Mouse (Mus musculus): ENCODE measurements around the gene Tapbp.

Tapbp gene

DNA sequence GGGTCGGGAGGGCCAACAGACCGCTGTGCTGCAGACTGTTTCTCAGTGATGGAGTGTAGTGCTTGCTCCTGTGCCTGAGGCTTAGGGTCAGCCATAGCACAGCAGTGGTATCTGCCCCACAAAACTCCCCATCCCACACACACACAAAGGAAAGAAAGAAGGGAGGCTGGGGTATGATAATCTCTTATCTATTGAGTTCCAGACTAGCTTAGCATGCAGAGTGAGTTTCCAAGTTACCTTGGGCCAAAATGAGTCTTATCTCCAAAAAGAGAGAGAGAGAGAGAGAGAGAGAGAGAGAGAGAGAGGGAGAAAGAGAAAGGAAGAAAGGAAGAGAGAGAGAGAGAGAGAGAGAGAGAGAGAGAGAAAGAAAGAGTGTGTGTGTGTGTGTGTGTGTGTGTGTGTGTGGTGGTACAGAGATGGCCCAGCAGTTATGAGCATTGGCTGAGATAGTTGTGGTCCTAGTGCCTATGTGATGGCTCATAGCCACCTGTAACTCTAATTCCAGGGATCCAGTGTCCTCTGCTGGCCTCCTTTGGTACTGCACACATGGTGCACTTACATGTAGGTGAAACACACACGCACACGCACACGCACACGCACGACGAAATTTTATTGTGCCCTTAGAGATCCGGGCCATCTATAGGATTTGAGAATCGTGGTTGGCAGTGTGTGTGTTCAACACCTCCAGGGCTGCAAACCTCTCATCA, 9.0 kb downstream of the Tapbp start:
- peak; percentile 83 to 84 for DNase-seq

- DNase-seq, result no peak
Measured at GRCm38 (mm10) chr17:33925406-33926116, 9.9 kb downstream of the Tapbp start.

DNA sequence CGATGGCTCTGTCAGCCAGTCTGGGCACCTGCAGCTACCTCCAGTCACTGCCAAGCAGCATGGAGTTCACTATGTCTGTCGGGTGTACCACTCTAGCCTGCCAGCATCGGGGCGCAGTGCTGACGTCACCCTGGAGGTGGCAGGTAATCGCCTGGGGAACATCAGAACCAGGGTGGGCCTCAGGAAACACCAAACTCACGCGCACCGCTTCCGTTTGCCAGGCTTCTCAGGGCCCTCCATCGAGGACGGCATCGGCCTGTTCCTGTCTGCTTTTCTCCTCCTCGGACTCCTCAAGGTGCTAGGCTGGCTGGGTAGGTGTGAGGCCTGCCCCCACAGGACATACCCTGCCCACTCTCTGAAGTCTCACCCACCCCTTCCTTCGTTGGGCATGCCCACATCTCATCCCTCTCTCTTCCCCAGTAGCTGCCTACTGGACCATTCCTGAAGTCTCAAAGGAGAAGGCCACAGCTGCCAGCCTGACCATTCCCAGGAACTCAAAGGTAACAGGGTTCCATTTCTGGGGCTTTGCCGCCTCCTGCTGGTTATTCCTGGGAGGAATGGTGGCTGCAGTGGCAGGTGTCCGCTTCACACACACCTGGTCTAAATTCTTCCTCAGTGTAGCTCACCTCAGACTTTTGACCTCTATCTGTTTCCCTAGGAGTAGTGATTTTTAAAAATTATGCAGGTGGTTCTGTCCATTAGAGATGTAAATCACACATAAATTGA, 10.7 kb downstream of the Tapbp start:
- peak; percentile 35 to 44 for DNase-seq

DNA sequence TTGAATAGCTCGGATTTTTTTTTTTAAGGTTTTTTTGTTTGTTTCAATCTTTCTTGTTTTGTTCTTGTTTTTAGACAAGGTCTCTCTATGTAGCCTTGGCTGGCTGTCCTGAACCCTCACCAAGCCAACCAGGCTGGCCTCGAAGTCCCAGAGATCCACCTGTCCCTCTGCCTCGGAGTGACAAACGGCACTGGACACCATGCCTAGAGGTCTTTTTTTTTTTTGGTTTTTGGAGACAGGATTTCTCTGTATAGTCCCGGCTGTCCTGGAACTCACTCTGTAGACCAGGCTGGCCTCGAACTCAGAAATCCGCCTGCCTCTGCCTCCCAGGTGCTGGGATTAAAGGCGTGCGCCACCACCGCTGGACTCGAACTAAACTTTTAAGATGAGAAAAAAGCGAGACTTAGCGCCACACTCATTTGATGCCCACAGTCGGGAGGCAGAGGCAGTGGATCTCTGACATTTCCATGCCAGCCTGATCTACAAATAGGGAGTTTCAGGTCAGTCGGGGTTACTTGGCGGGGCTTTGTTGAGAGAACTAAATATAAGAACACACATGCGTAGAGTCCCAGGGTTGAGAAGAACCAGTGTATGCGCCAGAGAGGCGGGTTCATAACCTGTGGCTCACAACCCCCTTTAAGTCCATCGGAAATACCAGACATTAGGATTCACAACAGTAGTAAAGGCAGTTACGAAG, 12.7 kb downstream of the Tapbp start:
- DNase-seq, result no peak

DNA sequence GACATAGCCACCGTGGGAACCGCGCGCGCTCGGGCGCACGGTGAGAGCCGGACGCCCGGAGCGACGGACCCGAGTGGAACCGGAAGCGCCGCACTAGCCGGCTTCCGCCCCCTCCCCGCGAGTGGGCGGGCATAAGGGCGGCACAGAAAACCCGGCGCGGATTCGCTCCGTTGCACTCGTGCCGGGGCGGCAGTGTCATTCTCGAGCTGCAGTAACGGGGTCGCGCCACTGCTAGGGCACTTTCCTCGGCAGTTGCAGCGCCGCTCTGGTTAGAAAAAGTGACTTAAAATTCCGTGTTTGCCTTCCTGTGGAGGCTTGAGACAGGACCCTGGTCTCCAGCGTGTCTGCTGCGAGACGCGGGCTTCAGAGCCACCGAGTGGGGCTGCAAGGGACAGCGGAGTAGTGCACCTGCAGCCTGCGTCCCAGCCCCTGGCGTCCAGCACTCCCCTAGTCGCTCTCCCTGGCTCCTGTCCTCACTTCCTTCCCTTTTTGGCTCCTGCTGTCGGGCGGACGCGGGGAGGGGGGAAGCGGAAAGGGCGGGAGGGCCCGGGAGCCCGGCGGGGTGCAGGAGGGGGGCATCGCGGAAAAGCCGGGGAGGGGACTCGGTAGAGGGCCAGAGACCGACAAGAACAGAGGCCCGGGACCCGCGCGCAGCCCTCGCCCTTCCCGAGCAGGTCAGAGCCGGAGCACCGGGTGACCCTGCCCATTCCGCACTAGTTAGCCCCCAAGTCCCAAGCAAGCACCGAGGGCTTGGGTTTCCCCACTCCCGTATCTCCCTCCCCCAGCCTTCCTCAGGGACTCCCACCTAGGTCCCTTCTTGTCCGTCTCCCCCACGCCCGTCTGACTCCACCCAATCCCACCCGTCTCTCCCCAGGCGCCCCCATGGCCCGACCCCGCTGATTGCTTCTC, 13.9 kb downstream of the Tapbp start, which contains the start of gene Rgl2:
Gene Rgl2 (plus strand): TSS at position 173 of the 909 bp plus-strand sequence.
- peak; percentile 96 to 97 for DNase-seq

- peak; percentile 58 to 63 for DNase-seq
Measured at GRCm38 (mm10) chr17:33930280-33931158, 14.8 kb downstream of the Tapbp start.

DNA sequence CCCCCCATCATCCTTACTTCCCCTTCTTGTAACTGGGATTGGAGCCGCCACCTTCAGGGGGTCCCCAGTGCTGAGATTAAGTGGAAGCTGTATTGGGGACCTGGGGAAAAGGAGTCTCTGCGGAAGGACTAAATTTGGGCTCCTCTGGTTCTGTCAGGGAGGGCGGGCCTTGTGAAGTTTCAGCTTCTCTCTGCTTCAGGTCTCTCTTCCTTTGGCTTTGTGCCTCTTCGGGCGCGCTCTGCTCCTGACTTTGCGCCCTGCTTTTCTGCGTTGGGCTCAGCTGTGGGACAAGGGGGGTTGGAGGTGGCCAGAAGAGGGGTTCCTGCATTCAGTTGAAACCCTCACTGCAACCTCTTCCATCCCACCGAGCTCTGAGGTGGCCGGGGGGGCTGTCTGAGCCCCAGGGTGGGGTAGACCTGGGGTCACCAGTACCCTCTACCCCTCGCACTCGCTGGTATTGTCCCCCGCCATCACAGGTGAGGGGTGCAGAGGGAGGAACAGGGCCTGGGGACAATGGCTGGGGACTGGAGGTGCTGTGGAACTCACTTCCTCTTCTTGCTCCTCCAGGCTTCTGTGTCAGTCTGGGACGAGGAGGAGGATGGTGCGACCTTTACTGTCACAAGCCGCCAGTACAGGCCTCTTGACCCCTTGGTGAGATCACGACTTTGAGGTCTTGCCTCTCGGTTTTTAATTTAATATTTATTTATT, 15.6 kb downstream of the Tapbp start:
- DNase-seq, result peak; percentile 29 to 35

DNA sequence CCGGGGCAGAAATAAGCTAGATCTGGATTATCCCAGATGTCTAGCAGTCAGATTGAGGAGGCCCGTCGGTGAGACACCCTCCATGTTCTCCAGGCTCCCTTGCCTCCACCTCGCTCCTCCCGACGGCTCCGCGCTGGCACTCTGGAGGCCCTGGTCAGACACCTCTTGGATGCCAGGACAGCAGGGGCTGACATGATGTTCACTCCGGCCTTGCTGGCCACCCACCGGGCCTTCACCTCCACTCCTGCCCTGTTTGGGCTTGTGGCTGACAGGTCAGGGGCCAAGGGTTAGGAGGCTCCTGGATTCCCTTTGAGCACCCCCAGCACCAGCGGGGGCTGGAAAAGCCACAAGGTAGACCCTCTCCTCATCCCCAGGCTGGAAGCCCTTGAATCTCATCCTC, 16.2 kb downstream of the Tapbp start:
- DNase-seq, result no peak

- no peak for DNase-seq
Measured at GRCm38 (mm10) chr17:33932448-33932847, 16.7 kb downstream of the Tapbp start.

DNA sequence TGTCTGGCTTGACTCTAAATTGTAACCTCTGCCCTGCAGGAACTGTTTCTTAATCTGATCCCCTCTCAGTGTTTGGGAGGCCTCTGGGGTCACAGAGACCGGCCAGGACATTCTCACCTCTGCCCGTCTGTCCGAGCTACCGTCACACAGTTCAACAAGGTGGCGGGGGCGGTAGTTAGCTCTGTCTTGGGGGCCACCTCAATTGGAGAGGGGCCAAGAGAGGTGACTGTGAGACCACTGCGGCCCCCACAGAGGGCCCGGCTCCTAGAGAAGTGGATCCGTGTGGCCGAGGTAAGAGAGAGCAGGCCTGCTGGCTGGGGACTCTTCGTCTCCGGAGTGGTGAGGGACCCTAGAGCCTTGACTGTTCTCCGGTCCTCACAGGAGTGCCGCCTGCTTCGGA, 17.3 kb downstream of the Tapbp start:
- DNase-seq, result no peak

DNA sequence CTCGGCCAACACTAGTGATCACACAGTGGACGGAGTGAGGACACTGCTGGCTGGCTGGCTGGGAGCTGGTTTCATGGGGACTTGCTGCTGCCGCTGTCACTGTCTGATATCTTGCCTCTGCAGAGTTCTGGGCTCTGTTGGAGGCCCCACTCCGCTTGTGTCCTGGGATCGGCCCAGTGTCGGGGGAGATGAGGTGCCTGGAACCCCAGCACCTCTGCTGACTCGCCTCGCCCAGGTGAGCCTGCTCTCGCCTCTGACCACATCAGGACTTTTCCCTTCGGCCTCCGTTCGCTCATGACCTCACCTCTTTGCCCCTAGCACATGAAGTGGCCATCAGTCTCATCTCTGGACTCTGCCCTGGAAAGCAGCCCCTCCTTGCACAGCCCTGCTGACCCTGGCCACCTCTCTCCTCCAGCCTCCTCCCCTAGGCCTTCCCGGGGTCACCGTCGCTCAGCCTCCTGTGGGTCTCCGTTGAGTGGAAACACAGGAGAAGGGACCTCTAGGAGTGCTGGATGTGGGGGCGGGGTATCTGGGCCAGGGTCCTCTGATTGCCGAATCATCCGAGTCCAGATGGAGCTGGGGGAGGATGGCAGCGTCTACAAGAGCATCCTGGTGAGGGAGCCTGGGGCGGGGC, 19.8 kb downstream of the Tapbp start:
- DNase-seq, result no peak

DNA sequence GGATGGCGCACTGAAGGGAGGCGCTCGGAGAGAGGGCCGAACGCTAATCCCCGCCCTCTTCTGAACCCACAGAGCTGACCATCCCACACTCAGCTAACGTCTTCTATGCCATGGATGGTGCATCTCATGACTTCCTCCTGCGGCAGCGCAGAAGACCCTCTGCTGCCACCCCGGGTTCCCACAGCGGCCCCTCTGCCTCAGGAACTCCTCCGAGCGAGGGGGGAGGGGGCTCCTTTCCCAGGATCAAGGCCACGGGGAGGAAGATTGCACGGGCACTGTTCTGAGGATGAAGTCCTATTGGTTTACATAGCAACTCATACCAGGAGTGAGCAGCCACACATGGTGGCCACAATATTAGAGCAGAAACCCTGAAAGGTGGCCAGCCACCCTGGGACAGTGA, 21.3 kb downstream of the Tapbp start:
- no peak for DNase-seq

- no peak for DNase-seq
Measured at GRCm38 (mm10) chr17:33938783-33939182, 23.1 kb downstream of the Tapbp start.

DNA sequence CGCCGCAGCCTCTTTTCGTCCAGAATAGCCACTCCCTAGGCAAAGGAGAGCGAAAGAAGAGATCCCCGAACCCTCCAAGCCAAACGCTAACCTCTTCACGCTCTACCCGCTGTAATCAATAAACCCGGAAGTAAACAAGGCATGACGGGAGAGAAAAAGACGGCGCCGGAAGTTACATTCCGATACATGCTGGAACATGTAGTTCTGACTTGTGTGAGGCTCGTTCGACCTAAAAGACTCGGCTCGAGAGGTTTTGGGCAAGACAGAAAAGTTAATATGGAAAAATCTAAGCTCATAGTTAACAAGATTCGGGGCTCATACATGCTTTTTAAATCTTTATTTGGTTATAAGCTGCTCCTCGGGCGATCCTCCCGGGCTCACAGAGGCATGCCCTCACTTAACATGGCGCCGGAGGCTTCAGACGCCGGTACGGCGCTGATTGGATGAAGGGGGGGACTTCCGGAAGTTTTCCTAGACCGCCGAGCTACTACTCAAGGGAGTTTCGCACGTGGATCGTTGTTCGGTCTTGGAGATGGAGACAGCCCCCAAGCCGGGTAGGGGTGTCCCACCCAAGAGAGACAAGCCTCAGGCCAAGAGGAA, 24.6 kb downstream of the Tapbp start, which contains the start of the genes Pfdn6 and Wdr46:
Gene Pfdn6 (minus strand): TSS at position 138 of the 600 bp plus-strand sequence.
Gene Wdr46 (plus strand): TSS at position 455 of the 600 bp plus-strand sequence.
- DNase-seq, result peak; percentile 85

DNA sequence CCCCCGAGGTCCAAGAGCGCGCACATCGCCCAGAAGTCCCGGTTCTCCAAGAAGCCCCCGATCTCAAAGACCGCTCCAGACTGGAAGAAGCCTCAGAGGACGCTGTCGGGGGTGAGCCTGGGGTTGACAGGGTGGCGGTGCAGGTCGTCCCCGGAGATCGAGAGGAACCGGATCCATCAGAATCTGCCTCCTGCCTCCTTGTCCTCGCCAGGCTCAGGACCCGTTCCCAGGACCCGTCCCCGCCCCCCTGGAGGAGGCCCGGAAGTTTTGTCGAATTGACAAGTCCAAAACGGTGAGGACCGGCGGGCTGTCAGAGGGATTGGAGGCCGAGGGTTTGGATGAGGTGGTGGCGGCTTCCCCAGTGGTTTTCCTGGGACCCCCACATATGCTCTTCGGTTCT, 25.3 kb downstream of the Tapbp start:
- DNase-seq, result no peak

DNA sequence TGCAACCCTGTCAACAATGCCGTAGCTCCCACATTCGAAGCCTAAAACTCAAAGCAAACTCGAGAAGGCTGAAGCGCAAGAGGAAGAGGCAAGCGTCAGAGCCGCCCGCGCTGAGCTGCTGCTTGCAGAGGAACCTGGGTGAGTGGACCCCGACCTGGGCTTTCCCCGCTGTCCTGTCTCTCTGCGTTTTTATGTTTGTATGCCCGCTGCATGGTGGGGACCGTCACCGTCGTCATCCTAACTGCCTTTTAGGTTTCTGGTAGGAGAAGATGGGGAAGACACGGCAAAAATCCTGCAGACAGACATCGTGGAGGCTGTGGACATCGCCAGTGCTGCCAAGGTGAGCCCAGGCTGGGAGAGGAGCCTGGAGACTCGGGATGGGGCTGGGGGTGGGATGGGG, 25.7 kb downstream of the Tapbp start:
- no peak for DNase-seq

- no peak for DNase-seq
Measured at GRCm38 (mm10) chr17:33943454-33943853, 27.8 kb downstream of the Tapbp start.

GRCm38 (mm10) chr17:33947430-33948089, 31.9 kb downstream of the Tapbp start:
- DNase-seq, result no peak
